Mouse (Mus musculus) neural tube, embryonic 14.5 days (tissue): Measurements from ENCODE around the gene Bcl2. TPM values are rescaled to one million over a fixed set of nuclear protein-coding genes. Genes with fewer than 3 reads are reported as not detected.
A peak's percentile ranks its signal among the peaks of the same experiment; 100 is the strongest.

Source experiments
- ATAC-seq: fragments of 200-750 bp; cut with Nextera tagmentation; 2 replicates; pipeline ENCODE4 v1.8.0; 2017; ENCODE audit warnings: low read depth, mild to moderate bottlenecking, moderate TSS enrichment, moderate library complexity
- H3K27ac ChIP-seq: fragments of 300-500 bp; sonication (generic); 2 replicates; pipeline ENCODE4 v1.5.1; 2014; ENCODE audit warnings: low read depth, mild to moderate bottlenecking, control low read depth, low read length, moderate library complexity, mixed read lengths
- H3K27me3 ChIP-seq: fragments of 300-500 bp; sonication (generic); 2 replicates; pipeline ENCODE4 v1.6.1; 2014; ENCODE audit warnings: low read length; ENCODE audit not compliant: control insufficient read depth, insufficient read depth
- H3K36me3 ChIP-seq: fragments of 300-500 bp; sonication (generic); 2 replicates; pipeline ENCODE4 v1.6.1; 2014; ENCODE audit warnings: low read length, mixed read lengths; ENCODE audit not compliant: control insufficient read depth, insufficient read depth
- H3K4me1 ChIP-seq: fragments of 300-500 bp; sonication (generic); 2 replicates; pipeline ENCODE4 v1.6.1; 2014; ENCODE audit warnings: low read length; ENCODE audit not compliant: control insufficient read depth, insufficient read depth
- H3K4me2 ChIP-seq: fragments of 300-500 bp; sonication (generic); 2 replicates; pipeline ENCODE4 v1.6.1; 2014; ENCODE audit warnings: mild to moderate bottlenecking, low read depth, low read length, control low read depth
- H3K4me3 ChIP-seq: fragments of 300-500 bp; sonication (generic); 2 replicates; pipeline ENCODE4 v1.5.1; 2014; ENCODE audit warnings: low read depth, low read length, control low read depth, mixed read lengths
- H3K9ac ChIP-seq: fragments of 300-500 bp; sonication (generic); replicated peaks from 2 replicates; pipeline ENCODE4 v1.6.1; 2014; ENCODE audit warnings: low read depth, mild to moderate bottlenecking, control low read depth, low read length, mixed read lengths
- H3K9me3 ChIP-seq: fragments of 300-500 bp; sonication (generic); 2 replicates; pipeline ENCODE4 v1.6.1; 2016; ENCODE audit warnings: low read length; ENCODE audit not compliant: control insufficient read depth
- WGBS: fragments of 180-500 bp; shearing (Covaris S2); extraction: QIAGEN DNeasy Blood & Tissue Kit; methylation state at CpG from one replicate; pipeline ENCODE4 v1.1.7; 2014; 5-methylcytosine and 5-hydroxymethylcytosine counted together
- polyA plus RNA-seq: library from polyadenylated mRNA; unstranded; fragments of >200 nt; fragmentation: Nextera tagmentation; extraction: Ambion mirVana; gene quantifications from 2 replicates; pipeline ENCODE4 v1.2.1, GENCODE M21; 2014

The Bcl2 gene
- polyA plus RNA-seq, 1 experiment from 2014 or later: 14.2 TPM

DNA sequence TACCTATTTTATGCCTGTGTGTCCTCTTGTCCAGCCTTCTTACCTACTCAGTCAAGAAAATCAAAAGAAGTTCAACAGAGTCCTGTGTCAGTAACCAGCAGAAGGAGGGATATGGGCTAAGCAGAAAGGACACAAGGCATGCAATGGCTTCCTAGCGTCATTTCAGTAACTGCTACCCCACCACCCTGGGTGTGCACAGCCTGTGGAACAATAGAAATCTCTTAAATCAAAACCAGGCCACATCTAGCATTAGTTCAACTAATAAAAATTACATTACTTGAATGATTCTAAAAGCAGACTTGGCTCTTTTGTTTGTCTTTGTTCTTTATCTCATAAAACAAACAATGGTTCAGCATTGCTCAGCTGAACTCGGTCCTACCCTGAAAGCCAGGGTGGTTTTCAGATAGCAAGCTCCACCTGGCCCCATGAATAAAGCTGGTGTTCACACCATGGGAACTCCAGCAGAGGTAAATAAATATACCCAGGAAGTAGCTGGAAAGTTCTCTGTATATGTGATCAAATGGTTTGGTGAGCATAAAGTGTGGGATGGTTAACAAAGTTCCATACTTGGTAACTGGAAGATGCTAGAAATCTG lies 122.8 kb downstream of the Bcl2 start:
- no peak overlapping the region for H3K4me2 ChIP-seq
- H3K9me3 ChIP-seq: no peaks in the 10 kb centered on the region
- ATAC-seq: no peak
- H3K4me1 ChIP-seq: peaks cover 7% of the 10 kb centered on the region; the same call in 1 of the 2 replicates
- no peaks in the 10 kb centered on the region for H3K36me3 ChIP-seq
- H3K4me3 ChIP-seq: no peak overlapping the region
- 9% methylated on average over 2 of the region's 2 CpGs for WGBS
- H3K27ac ChIP-seq: no peak overlapping the region
- no peak overlapping the region for H3K9ac ChIP-seq
- H3K27me3 ChIP-seq: no peaks in the 10 kb centered on the region

DNA sequence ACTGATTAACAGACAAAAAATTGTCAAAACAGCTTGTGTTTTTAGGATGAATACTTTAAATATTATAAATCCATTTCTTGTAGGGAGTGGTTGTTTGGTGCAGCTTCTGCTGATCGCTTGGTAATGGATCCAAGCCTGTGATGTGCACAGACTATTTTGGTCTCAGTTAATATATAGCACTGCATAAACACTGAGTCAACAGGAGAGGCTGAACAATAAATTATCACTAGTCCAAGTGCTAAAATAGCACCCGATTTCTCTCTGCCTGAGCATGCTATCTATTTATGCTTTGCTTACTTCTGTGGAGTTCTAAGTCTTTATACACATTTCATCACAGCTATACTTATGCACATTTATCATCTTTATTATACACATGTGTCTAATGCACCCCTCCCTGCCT lies 124.9 kb downstream of the Bcl2 start:
- 57% methylated on average over 2 of the region's 2 CpGs for WGBS
- Histone ChIP-seq H3K9ac (no peak overlapping the region), H3K9me3 (no peaks in the 10 kb centered on the region), H3K36me3 (no peaks in the 10 kb centered on the region), H3K27ac (no peak overlapping the region), H3K4me1 (peaks cover 7% of the 10 kb centered on the region), H3K4me2 (no peak overlapping the region), H3K27me3 (no peaks in the 10 kb centered on the region), H3K4me3 (no peak overlapping the region)
- peak; percentile 36; the same call in 1 of the 2 replicates for ATAC-seq

DNA sequence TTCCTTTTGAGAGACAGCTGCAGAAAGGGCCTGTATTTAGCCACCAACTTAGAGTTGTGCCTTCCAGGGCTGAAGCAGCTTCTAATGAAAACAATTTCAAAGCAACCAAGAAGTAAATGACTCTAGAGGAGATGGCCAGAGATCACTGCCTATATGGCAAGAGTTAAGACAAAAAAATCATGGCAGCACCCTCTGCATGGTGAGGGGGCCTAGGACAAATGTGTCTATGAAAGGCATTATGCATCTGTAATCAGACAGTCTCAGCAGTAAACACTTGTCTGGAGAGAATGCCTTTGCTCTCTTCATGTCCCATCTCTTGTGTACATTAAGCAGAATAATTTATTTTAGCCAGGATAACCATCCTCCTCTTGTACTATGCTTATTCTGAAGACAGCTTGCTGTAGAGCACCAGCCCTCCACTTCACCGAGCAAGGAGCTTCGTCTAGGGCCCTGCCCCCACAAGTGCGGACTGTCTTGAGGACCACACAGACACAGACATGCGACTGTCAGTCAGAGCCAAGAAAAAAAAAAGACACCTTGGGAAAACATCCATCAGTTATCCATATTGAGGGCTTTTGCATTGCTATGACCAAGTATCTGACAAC lies 126.1 kb downstream of the Bcl2 start:
- no peaks in the 10 kb centered on the region for H3K27me3 ChIP-seq
- no peak overlapping the region for H3K4me2 ChIP-seq
- 88% methylated on average over 4 of the region's 4 CpGs for WGBS
- no peaks in the 10 kb centered on the region for H3K36me3 ChIP-seq
- no peaks in the 10 kb centered on the region for H3K9me3 ChIP-seq
- H3K9ac ChIP-seq: no peak overlapping the region
- H3K4me3 ChIP-seq: no peak overlapping the region
- ATAC-seq: no peak
- H3K4me1 ChIP-seq: peaks cover 7% of the 10 kb centered on the region
- no peak overlapping the region for H3K27ac ChIP-seq

DNA sequence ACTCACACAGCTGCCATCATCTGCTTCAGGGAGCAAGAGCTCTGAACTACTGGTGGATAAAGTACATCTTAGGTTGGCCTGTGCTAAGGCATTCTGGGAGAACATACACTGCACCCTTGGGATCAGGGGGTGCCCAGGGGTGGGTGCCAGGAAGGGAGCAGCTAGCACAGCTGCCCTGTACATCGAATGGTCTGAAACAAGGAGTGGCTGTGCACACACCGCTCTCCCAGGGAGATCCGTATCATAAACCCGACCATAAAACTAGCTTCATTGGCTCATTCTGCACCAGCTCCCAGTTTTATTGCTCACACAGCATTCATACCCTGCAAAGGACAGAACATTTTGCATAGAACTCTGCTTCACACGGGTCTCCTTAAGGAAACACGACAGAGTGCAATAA lies 127.3 kb downstream of the Bcl2 start:
- no peak overlapping the region for H3K4me3 ChIP-seq
- H3K27me3 ChIP-seq: no peaks in the 10 kb centered on the region
- 10% methylated on average over 6 of the region's 6 CpGs for WGBS
- no peaks in the 10 kb centered on the region for H3K9me3 ChIP-seq
- H3K4me2 ChIP-seq: no peak overlapping the region
- peak; percentile 60 for ATAC-seq
- no peaks in the 10 kb centered on the region for H3K36me3 ChIP-seq
- H3K9ac ChIP-seq: no peak overlapping the region
- peak overlapping the region; percentile 44; the same call in 1 of the 2 replicates for H3K27ac ChIP-seq
- H3K4me1 ChIP-seq: peaks cover 7% of the 10 kb centered on the region

DNA sequence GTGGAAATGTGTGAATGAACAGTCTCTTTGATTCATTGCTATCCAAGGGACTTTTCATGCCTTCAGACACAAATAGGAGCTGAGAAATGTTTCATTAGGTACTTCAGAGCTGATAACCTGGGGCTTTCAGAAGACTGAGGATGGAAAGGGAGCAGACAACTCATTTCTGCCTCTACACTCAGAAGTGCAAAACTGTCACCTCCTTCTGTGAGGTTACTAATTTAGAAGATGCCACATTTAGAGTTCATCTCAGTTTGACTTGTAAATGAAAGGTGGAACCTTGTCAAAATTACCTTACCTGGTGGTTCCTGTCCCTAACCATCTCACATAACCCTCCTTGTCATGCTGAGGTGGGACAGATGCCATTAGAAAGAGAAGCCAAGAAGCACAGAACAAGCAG lies 128.7 kb downstream of the Bcl2 start:
- no peak overlapping the region for H3K9ac ChIP-seq
- ATAC-seq: no peak
- H3K4me2 ChIP-seq: no peak overlapping the region

DNA sequence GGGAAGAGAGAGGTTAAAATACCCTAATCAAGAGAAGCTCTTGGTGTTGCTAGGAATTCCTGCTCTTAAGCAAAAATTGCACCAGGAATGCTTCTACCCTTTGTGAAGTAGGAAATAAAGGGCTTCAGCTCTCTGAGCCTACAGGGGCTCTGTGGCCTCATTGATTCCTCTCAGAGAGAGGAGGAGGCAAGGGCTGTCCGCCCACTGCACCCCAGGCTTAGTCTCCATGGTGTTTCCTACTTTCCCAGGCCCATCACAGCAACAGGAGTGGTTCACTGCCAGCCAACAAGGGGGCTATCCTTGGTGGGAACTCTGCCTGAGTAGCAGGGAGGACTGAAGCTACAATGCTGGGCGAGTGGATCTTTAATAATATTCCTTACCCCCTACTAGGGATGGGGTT lies 129.2 kb downstream of the Bcl2 start:
- Histone ChIP-seq H3K4me2 (no peak overlapping the region), H3K9me3 (no peaks in the 10 kb centered on the region), H3K27ac (peak overlapping the region; percentile 0; the same call in 1 of the 2 replicates), H3K36me3 (no peaks in the 10 kb centered on the region), H3K4me1 (peaks cover 7% of the 10 kb centered on the region), H3K4me3 (no peak overlapping the region), H3K9ac (no peak overlapping the region), H3K27me3 (no peaks in the 10 kb centered on the region)
- peak; percentile 68; the same call in 1 of the 2 replicates for ATAC-seq
- WGBS: 43% methylated on average over 2 of the region's 2 CpGs

More for the DNA sequence above, 128.7 kb downstream of the Bcl2 start:
- no peaks in the 10 kb centered on the region for H3K36me3 ChIP-seq
- H3K4me1 ChIP-seq: peaks cover 7% of the 10 kb centered on the region
- no peaks in the 10 kb centered on the region for H3K9me3 ChIP-seq
- H3K27me3 ChIP-seq: no peaks in the 10 kb centered on the region
- H3K27ac ChIP-seq: peak overlapping the region; percentile 0; the same call in 1 of the 2 replicates
- H3K4me3 ChIP-seq: no peak overlapping the region

DNA sequence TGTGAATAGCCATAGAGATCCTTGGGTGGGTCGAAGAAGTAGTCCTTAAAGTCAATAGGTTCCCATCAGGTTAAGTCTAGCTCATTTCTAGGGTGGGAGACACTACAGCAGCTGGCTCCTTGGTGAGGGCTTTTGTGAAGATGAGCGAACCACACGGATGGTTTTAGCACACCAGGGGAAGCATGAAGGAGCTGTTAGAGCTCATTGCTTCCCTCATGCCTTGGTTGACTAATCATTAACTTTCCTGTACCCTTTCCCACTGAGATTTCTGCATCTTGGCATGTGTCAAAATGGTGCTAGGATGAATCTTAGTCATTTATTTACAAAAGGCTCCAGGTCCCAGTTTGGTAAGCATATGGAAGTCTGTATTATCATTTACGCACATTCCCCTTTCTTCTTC lies 129.8 kb downstream of the Bcl2 start:
- H3K4me2 ChIP-seq: no peak overlapping the region
- no peaks in the 10 kb centered on the region for H3K9me3 ChIP-seq
- 69% methylated on average over 4 of the region's 4 CpGs for WGBS
- no peak overlapping the region for H3K9ac ChIP-seq
- peak overlapping the region; percentile 67 for H3K27ac ChIP-seq
- ATAC-seq: no peak
- no peaks in the 10 kb centered on the region for H3K36me3 ChIP-seq
- H3K27me3 ChIP-seq: no peaks in the 10 kb centered on the region
- H3K4me1 ChIP-seq: peaks cover 7% of the 10 kb centered on the region
- H3K4me3 ChIP-seq: no peak overlapping the region

DNA sequence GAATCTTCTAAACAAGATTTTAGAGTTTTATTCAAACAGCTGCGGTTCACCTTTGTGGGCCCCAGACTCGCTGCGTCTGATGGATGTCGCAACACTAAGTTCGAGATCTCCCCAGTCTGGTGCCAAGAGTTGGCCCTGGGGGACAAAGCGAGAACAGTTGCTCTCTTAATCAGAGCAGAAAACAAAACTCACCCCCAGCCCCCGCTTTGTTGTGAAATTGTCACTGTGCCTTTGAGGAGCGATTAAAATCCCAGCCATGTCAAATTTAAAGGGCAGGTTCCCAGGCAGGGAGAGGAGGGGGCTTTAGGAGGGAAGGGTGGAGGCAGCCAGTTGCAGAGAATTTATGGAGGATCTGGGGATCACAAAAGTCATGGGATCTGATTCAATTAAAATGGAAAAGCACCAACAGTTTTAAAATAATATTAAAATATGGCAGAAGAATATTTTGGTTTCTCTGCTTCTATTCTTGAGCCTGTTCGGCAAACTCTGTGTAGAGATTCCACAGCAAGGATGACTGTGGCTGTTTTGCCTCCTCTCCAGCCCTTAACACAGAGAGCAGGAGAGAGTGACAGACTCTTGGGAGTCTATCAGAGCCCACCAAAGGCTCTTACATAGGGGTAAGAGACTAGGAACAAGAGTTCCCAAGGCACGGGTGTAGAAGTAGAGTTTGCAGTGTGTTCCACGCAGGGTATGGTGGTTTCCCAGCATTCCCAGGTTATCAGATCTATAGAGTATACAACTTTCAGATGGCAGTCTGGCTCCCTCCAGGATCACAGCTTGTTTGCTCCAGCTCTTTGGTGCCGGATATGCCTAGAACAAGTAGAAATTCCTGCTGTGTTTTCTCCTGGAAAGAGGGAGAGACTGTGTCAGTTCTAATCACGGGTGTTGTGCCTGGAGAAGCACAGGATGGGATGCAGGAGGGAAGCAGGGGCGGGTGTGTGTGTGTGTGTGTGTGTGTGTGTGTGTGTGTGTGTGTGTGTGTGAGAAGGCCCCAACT lies 130.5 kb downstream of the Bcl2 start:
- Histone ChIP-seq H3K4me1 (peaks cover 7% of the 10 kb centered on the region), H3K36me3 (no peaks in the 10 kb centered on the region), H3K27me3 (no peaks in the 10 kb centered on the region), H3K4me3 (no peak overlapping the region), H3K27ac (peak overlapping the region; percentile 67), H3K4me2 (no peak overlapping the region), H3K9ac (no peak overlapping the region), H3K9me3 (no peaks in the 10 kb centered on the region)
- 47% methylated on average over 14 of the region's 14 CpGs for WGBS
- 0 out of 2 replicates have a peak, but pooled peaks have one; percentile 21 for ATAC-seq
